Mouse (Mus musculus): Measurements from ENCODE around the gene Gdf7.

DNA sequence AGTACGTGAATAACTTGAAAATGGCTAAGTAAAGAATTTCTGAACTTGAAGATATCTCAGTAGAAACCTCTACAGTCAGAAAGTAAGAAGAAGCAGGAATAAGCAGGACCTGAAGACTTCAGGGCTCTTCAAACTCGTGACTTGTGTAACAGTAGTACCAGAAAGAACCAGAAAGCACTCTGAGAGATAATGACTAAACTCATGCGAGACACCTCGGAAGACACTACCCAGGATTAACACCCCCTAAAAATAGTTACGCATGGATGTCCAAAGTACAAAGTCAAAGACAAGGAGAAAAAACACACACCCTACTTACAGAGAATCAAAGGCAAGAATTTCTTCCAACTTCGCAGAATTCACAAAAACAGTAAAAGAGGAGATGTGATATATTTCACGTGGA is 35.4 kb downstream of the Gdf7 start:
- TF ChIP-seq GATA1 (IDR thresholded peaks at IDR 0.05; ENCODE audit: borderline replicate concordance, low read length): no peak
- no peak for TF ChIP-seq FLI1 (IDR thresholded peaks at IDR 0.05; ENCODE audit: low read length)

All from megakaryocyte, embryonic 14.5 days (primary cell).